In genomic region chr17:56902698-56903097, GRCm38 (mm10) we compare ENCODE assay signal across 32 mouse cellular contexts. TPM values are rescaled to one million over a fixed set of nuclear protein-coding genes. Genes with fewer than 3 reads are reported as not detected.
DNase-seq lines count a peak whose midpoint lies in the region; ATAC-seq and TF ChIP-seq lines count a peak whose summit lies in the region.
"Had no signal": no experiment of that assay in that cellular context is flagged by ENCODE, and none has a peak within 500 bp of the region (broad histone marks: within the 10 kb centered on the region; RNA-seq: fewer than 3 reads in every experiment).

No protein-coding gene starts in this region.

- H3K9me3 ChIP-seq in midbrain, postnatal 0 days (ENCODE audit: low read length), result no peaks in the 10 kb centered on the region
- H3K9me3 ChIP-seq: embryonic facial prominence, embryonic 13.5 days; forebrain, embryonic 12.5 days; heart, embryonic 15.5 days; hindbrain, embryonic 15.5 days; limb, embryonic 12.5 days had no signal

- intact Hi-C loops in gastrocnemius, adult 2 months (cut with DNase I), result no loop called here
- intact Hi-C loops in left cerebral cortex, postnatal 4 days (cut with DNase I), result no loop called here
- intact Hi-C loops in left cerebral cortex, adult 2 months (cut with DNase I), result no loop called here

- no peak for ATAC-seq in midbrain, postnatal 0 days (ENCODE audit: low FRiP score)
- ATAC-seq: activated CD4-positive, CD25-positive, alpha-beta regulatory T cell, adult 4 months; liver, postnatal 0 days had no signal

- no peaks in the 10 kb centered on the region for H3K27me3 ChIP-seq in midbrain, postnatal 0 days (ENCODE audit: insufficient read depth, low read length)
- H3K27me3 ChIP-seq: embryonic facial prominence, embryonic 13.5 days; forebrain, embryonic 12.5 days; heart, embryonic 15.5 days; hindbrain, embryonic 15.5 days; limb, embryonic 12.5 days had no signal

- H3K4me1 ChIP-seq in midbrain, postnatal 0 days (ENCODE audit: insufficient read depth, low read length), result no peaks in the 10 kb centered on the region
- H3K4me1 ChIP-seq: embryonic facial prominence, embryonic 13.5 days; limb, embryonic 12.5 days had no signal

- no peak overlapping the region for H3K4me3 ChIP-seq in gastrocnemius, adult 2 months
- no peak overlapping the region for H3K4me3 ChIP-seq in left cerebral cortex, adult 2 months
- no peak overlapping the region for H3K4me3 ChIP-seq in midbrain, postnatal 0 days (ENCODE audit: low read depth, low read length)
- H3K4me3 ChIP-seq: embryonic facial prominence, embryonic 13.5 days; erythroblast, embryonic 14.5 days; forebrain, embryonic 12.5 days; heart, embryonic 15.5 days; hindbrain, embryonic 15.5 days; limb, embryonic 12.5 days had no signal

- H3K27ac ChIP-seq in gastrocnemius, adult 2 months, result no peak overlapping the region
- H3K27ac ChIP-seq in left cerebral cortex, adult 2 months, result no peak overlapping the region
- H3K27ac ChIP-seq in midbrain, postnatal 0 days (ENCODE audit: low read depth, low read length), result no peak overlapping the region
- H3K27ac ChIP-seq: embryonic facial prominence, embryonic 13.5 days; forebrain, embryonic 12.5 days; heart, embryonic 15.5 days; hindbrain, embryonic 15.5 days; limb, embryonic 12.5 days had no signal

- H3K36me3 ChIP-seq in midbrain, postnatal 0 days (ENCODE audit: insufficient read depth, low read length), result peaks cover 68% of the 10 kb centered on the region

- peak; percentile 63 for DNase-seq in adrenal gland, adult 2 months
- DNase-seq in adrenal gland, postnatal 4 days (ENCODE audit: low spot score in 2 of 2), result no peak
- peak; percentile 18 for DNase-seq in gastrocnemius, adult 2 months
- no peak for DNase-seq in gastrocnemius, postnatal 10 days
- peak; percentile 44 for DNase-seq in left cerebral cortex, postnatal 4 days
- no peak for DNase-seq in left cerebral cortex, adult 2 months (ENCODE audit: extremely low spot score in 1 of 2, low spot score in 2 of 2)
- DNase-seq in midbrain, postnatal 0 days (ENCODE audit: low spot score), result peak; percentile 9
- DNase-seq in right cerebral cortex, postnatal 36 days (ENCODE audit: low spot score in 2 of 2), result no peak
- DNase-seq: cerebellum, postnatal 25 days; embryo, embryonic 11 days; heart, postnatal 36 days; kidney, postnatal 14 days; liver, postnatal 0 days; lung, postnatal 10 days; thymus, postnatal 25 days had no signal

- H3K9ac ChIP-seq in midbrain, postnatal 0 days (replicated peaks; ENCODE audit: low read length, poor library complexity, severe bottlenecking), result no peak overlapping the region
- H3K9ac ChIP-seq: embryonic facial prominence, embryonic 13.5 days; forebrain, embryonic 12.5 days; heart, embryonic 15.5 days; hindbrain, embryonic 15.5 days; limb, embryonic 12.5 days; liver, postnatal 0 days had no signal

- no peak for TF ChIP-seq CTCF in gastrocnemius, adult 2 months (IDR thresholded peaks at IDR 0.05)
- no peak for TF ChIP-seq CTCF in left cerebral cortex, adult 2 months (IDR thresholded peaks at IDR 0.05)
- no peak for TF ChIP-seq CTCF in midbrain, postnatal 0 days (IDR thresholded peaks at IDR 0.05)

- H3K4me2 ChIP-seq in midbrain, postnatal 0 days (ENCODE audit: low read depth, low read length, poor library complexity, severe bottlenecking), result no peak overlapping the region
- H3K4me2 ChIP-seq: embryonic facial prominence, embryonic 13.5 days; forebrain, embryonic 12.5 days; heart, embryonic 15.5 days; hindbrain, embryonic 15.5 days; limb, embryonic 12.5 days; liver, embryonic 11.5 days had no signal

- WGBS in midbrain, postnatal 0 days, result 76% methylated on average over 5 of the region's 5 CpGs

RNA-seq across cellular contexts. Expression of gene 1700061G19Rik, which starts 27.4 kb away (rescaled TPM):
- 1 to 10 TPM; 2.7 to 5.1 TPM for total RNA-seq in adrenal gland, adult 2 months (2021)
- 0.07 and 0.13 TPM in 2 replicates for polyA plus RNA-seq in adrenal gland, adult 2 months (2012; rRNA removed)
- 1 to 10 TPM; 1.1 to 2.7 TPM for total RNA-seq in adrenal gland, postnatal 4 days (2021)
- not detected for total RNA-seq in gastrocnemius, adult 2 months (2021)
- total RNA-seq in gastrocnemius, postnatal 10 days (2021), result under 1 TPM in 1 of 2 experiments, not detected in 1; 0.11 TPM
- under 1 TPM; 0.16 to 0.56 TPM for total RNA-seq in left cerebral cortex, postnatal 4 days (2021)
- total RNA-seq in left cerebral cortex, adult 2 months (2021), result not detected
- not detected in 2 replicates for total RNA-seq in midbrain, postnatal 0 days (2014; rRNA removed)
- polyA plus RNA-seq in midbrain, postnatal 0 days (2015; fragmentation: Nextera tagmentation; extraction: Ambion mirVana), result 0.45 and 0.72 TPM in 2 replicates
- total RNA-seq: gastrocnemius, postnatal 4 days; heart, postnatal 36 days; monocyte, adult 5-6 weeks; neutrophil, adult 5-6 weeks had no signal
- polyA plus RNA-seq: erythroblast, embryonic 14.5 days; small intestine, adult 2 months had no signal

RNA-seq across cellular contexts. Expression of gene Acsbg2, which starts 28.5 kb away (rescaled TPM):
- under 1 TPM; 0.20 to 0.59 TPM for total RNA-seq in adrenal gland, adult 2 months (2021)
- 0.09 and 0.11 TPM in 2 replicates for polyA plus RNA-seq in adrenal gland, adult 2 months (2012; rRNA removed)
- under 1 TPM in 1 of 2 experiments, not detected in 1; 0.25 TPM for total RNA-seq in adrenal gland, postnatal 4 days (2021)
- total RNA-seq in gastrocnemius, adult 2 months (2021), result not detected
- not detected for total RNA-seq in gastrocnemius, postnatal 10 days (2021)
- not detected for total RNA-seq in left cerebral cortex, postnatal 4 days (2021)
- total RNA-seq in left cerebral cortex, adult 2 months (2021), result not detected
- 0.11 TPM in 1 of 2 replicates, not detected in the other for total RNA-seq in midbrain, postnatal 0 days (2014; rRNA removed)
- not detected in 2 replicates for polyA plus RNA-seq in midbrain, postnatal 0 days (2015; fragmentation: Nextera tagmentation; extraction: Ambion mirVana)
- total RNA-seq: gastrocnemius, postnatal 4 days; heart, postnatal 36 days; layer of hippocampus, adult 18-20 months; layer of hippocampus, postnatal 14 days; left cerebral cortex, postnatal 10 days; monocyte, adult 5-6 weeks; neutrophil, adult 5-6 weeks had no signal
- polyA plus RNA-seq: brain, embryonic 14.5 days; embryonic facial prominence, embryonic 13.5 days; erythroblast, embryonic 14.5 days; forebrain, embryonic 12.5 days; heart, embryonic 15.5 days; hindbrain, embryonic 15.5 days; intestine, embryonic 14.5 days; limb, embryonic 12.5 days; liver, embryonic 11.5 days; liver, postnatal 0 days; small intestine, adult 2 months had no signal

RNA-seq across cellular contexts. Expression of gene Mllt1, which starts 32.5 kb away (rescaled TPM):
- total RNA-seq in adrenal gland, adult 2 months (2021), result 10 to 100 TPM; 32.9 to 46.8 TPM
- 54.8 and 55.0 TPM in 2 replicates for polyA plus RNA-seq in adrenal gland, adult 2 months (2012; rRNA removed)
- total RNA-seq in adrenal gland, postnatal 4 days (2021), result 10 to 100 TPM; 34.4 to 38.9 TPM
- 10 to 100 TPM; 20.3 to 21.2 TPM for total RNA-seq in gastrocnemius, adult 2 months (2021)
- 10 to 100 TPM; 15.5 to 23.1 TPM for total RNA-seq in gastrocnemius, postnatal 10 days (2021)
- total RNA-seq in left cerebral cortex, postnatal 4 days (2021), result 100 to 1,000 TPM; 104 to 114 TPM
- total RNA-seq in left cerebral cortex, adult 2 months (2021), result 10 to 100 TPM; 80.8 to 87.6 TPM
- total RNA-seq in midbrain, postnatal 0 days (2014; rRNA removed), result 136 and 145 TPM in 2 replicates
- polyA plus RNA-seq in midbrain, postnatal 0 days (2015; fragmentation: Nextera tagmentation; extraction: Ambion mirVana), result 60.2 and 63.5 TPM in 2 replicates

Comparison
In these comparisons a context has a peak if more than half of its experiments do, and no peak if none do; other contexts are left out.
1. DNase-seq: peak in adrenal gland, adult 2 months (single experiment), gastrocnemius, adult 2 months (single experiment), left cerebral cortex, postnatal 4 days (single experiment) and midbrain, postnatal 0 days (single experiment); none in adrenal gland, postnatal 4 days (0 of 2), gastrocnemius, postnatal 10 days (single experiment), left cerebral cortex, adult 2 months (0 of 2) and right cerebral cortex, postnatal 36 days (0 of 2).